Mouse (Mus musculus) liver, embryonic 14.5 days (tissue): Measurements from ENCODE around the gene Igfbp3. TPM values are rescaled to one million over a fixed set of nuclear protein-coding genes. Genes with fewer than 3 reads are reported as not detected.

Experiments
- ATAC-seq: fragments of 200-750 bp; cut with Nextera tagmentation; 2 replicates; pipeline ENCODE4 v1.8.0; 2017; ENCODE audit warnings: moderate number of reproducible peaks, mild to moderate bottlenecking, moderate library complexity; ENCODE audit not compliant: insufficient read depth
- DNase-seq, 3 experiments: peaks; one replicate each; pipeline ENCODE4 v3.0.0-alpha.2; 2012 to 2013; ENCODE audit warnings: low read depth in 3 of 3, low spot score in 3 of 3
- H3K27ac ChIP-seq: fragments of 300-500 bp; sonication (generic); 2 replicates; pipeline ENCODE4 v1.5.1; 2014; ENCODE audit warnings: moderate library complexity, mild to moderate bottlenecking, control low read depth, inconsistent platforms
- H3K27me3 ChIP-seq: fragments of 300-500 bp; sonication (generic); 2 replicates; pipeline ENCODE4 v1.6.1; 2014; ENCODE audit warnings: mild to moderate bottlenecking, low read length, moderate library complexity; ENCODE audit not compliant: control insufficient read depth, insufficient read depth
- H3K36me3 ChIP-seq: fragments of 300-500 bp; sonication (generic); replicated peaks from 2 replicates; pipeline ENCODE4 v1.6.1; 2014; ENCODE audit warnings: low read depth; ENCODE audit not compliant: control insufficient read depth, insufficient read depth
- H3K4me1 ChIP-seq, 2 experiments: fragments of 200-500 bp in 1 of 2; fragments of 300-500 bp in 1 of 2; sonication (generic) in 1 of 2; replicated peaks; 2 replicates each; pipeline ENCODE4 v1.6.1; 2012 to 2014; ENCODE audit warnings: antibody characterized with exemption in 1 of 2, inconsistent platforms in 1 of 2, low read length in 1 of 2; ENCODE audit not compliant: control insufficient read depth in 2 of 2, insufficient read depth in 2 of 2
- H3K4me2 ChIP-seq: fragments of 300-500 bp; sonication (generic); 2 replicates; pipeline ENCODE4 v1.6.1; 2014; ENCODE audit warnings: low read depth, mild to moderate bottlenecking, control low read depth, moderate library complexity
- H3K4me3 ChIP-seq, 2 experiments: fragments of 200-500 bp in 1 of 2; fragments of 300-500 bp in 1 of 2; sonication (generic) in 1 of 2; 2 replicates each; pipeline ENCODE4 v1.5.1; 2012 to 2014; ENCODE audit warnings: low read depth in 2 of 2, low read length in 2 of 2, mild to moderate bottlenecking in 2 of 2, control low read depth in 1 of 2, inconsistent platforms in 1 of 2, moderate library complexity in 1 of 2; ENCODE audit not compliant: insufficient read depth in 1 of 2
- H3K9ac ChIP-seq: fragments of 300-500 bp; sonication (generic); replicated peaks from 2 replicates; pipeline ENCODE4 v1.6.1; 2014; ENCODE audit warnings: mild to moderate bottlenecking, control low read depth, moderate library complexity
- H3K9me3 ChIP-seq: fragments of 300-500 bp; sonication (generic); 2 replicates; pipeline ENCODE4 v1.6.1; 2016; ENCODE audit warnings: low read length, mixed read lengths; ENCODE audit not compliant: control insufficient read depth
- CTCF ChIP-seq: IDR thresholded peaks from 2 replicates; pipeline ENCODE4 v1.5.1; 2016; ENCODE audit warnings: antibody characterized with exemption, low read depth, control low read depth
- EP300 ChIP-seq: IDR thresholded peaks from 2 replicates; pipeline ENCODE4 v1.6.1; 2016; ENCODE audit warnings: antibody characterized with exemption, low read depth
- WGBS: fragments of 180-500 bp; shearing (Covaris S2); extraction: QIAGEN DNeasy Blood & Tissue Kit; methylation state at CpG from one replicate; pipeline ENCODE4 v1.1.7; 2014; ENCODE audit not compliant: insufficient replicate concordance; 5-methylcytosine and 5-hydroxymethylcytosine counted together
- polyA plus RNA-seq, 2 experiments: library from polyadenylated mRNA; depleted of rRNA in 1 of 2; stranded (reverse) in 1 of 2; unstranded in 1 of 2; fragments of >200 nt; fragmentation: Nextera tagmentation in 1 of 2; extraction: Ambion mirVana in 1 of 2; gene quantifications; 2 replicates each; pipeline versions ENCODE4 v1.2.1 to v1.2.3; 2012 to 2014

Igfbp3 gene
- polyA plus RNA-seq, 2 experiments: 19.0 to 21.4 TPM

- DNase-seq: no peak
- Histone ChIP-seq H3K9ac (no peak overlapping the region), H3K27ac (no peak overlapping the region), H3K4me2 (no peak overlapping the region), H3K4me3 (no peak overlapping the region), H3K27me3 (no peaks in the 10 kb centered on the region), H3K36me3 (no peaks in the 10 kb centered on the region), H3K4me1 (peaks cover 0 to 26% of the 10 kb centered on the region in 2 experiments; a peak in 3 of 4 replicates), H3K9me3 (no peaks in the 10 kb centered on the region)
- TF ChIP-seq CTCF: no peak
- no peak for TF ChIP-seq EP300
- no peak for ATAC-seq
- WGBS: 55% methylated on average over 6 of the region's 6 CpGs
Measured at GRCm38 (mm10) chr11:7160146-7160545, 53.6 kb downstream of the Igfbp3 start.

- TF ChIP-seq CTCF (no peak), EP300 (no peak)
- H3K4me3 ChIP-seq: no peak overlapping the region
- 48% methylated on average over 6 of the region's 6 CpGs for WGBS
- no peak overlapping the region for H3K9ac ChIP-seq
- no peaks in the 10 kb centered on the region for H3K9me3 ChIP-seq
- H3K4me1 ChIP-seq: peaks cover 0 to 31% of the 10 kb centered on the region in 2 experiments; a peak in 3 of 4 replicates
- DNase-seq: no peak
- no peak overlapping the region for H3K27ac ChIP-seq
- no peaks in the 10 kb centered on the region for H3K27me3 ChIP-seq
- ATAC-seq: no peak
- no peaks in the 10 kb centered on the region for H3K36me3 ChIP-seq
- no peak overlapping the region for H3K4me2 ChIP-seq
Measured at GRCm38 (mm10) chr11:7158196-7158595, 55.5 kb downstream of the Igfbp3 start.

GRCm38 (mm10) chr11:7156427-7156826 is 57.3 kb downstream of the Igfbp3 start:
- 58% methylated on average over 4 of the region's 4 CpGs for WGBS
- Histone ChIP-seq H3K4me2 (no peak overlapping the region), H3K27ac (no peak overlapping the region), H3K9me3 (no peaks in the 10 kb centered on the region), H3K36me3 (no peaks in the 10 kb centered on the region), H3K27me3 (no peaks in the 10 kb centered on the region), H3K4me3 (no peak overlapping the region), H3K9ac (no peak overlapping the region), H3K4me1 (peaks cover 0 to 37% of the 10 kb centered on the region in 2 experiments; a peak in 3 of 4 replicates)
- no peak for TF ChIP-seq EP300
- TF ChIP-seq CTCF: no peak
- ATAC-seq (no peak), DNase-seq (no peak)

Other genes with a start within 250 kb of the Igfbp3 start
- gene Adcy1, start 150.4 kb downstream of the Igfbp3 start, polyA plus RNA-seq (2012; rRNA removed): 0.13 and 0.14 TPM in 2 replicates
- gene Adcy1, start 150.4 kb downstream of the Igfbp3 start, polyA plus RNA-seq (2014; fragmentation: Nextera tagmentation; extraction: Ambion mirVana): 0.15 and 0.24 TPM in 2 replicates
- not detected in 2 replicates for gene Gm11985, start 25.4 kb downstream of the Igfbp3 start, polyA plus RNA-seq (2012; rRNA removed)
- gene Gm11985, start 25.4 kb downstream of the Igfbp3 start, polyA plus RNA-seq (2014; fragmentation: Nextera tagmentation; extraction: Ambion mirVana): not detected in 2 replicates
- 48.0 and 51.7 TPM in 2 replicates for gene Igfbp1, start 16.1 kb downstream of the Igfbp3 start, polyA plus RNA-seq (2012; rRNA removed)
- gene Igfbp1, start 16.1 kb downstream of the Igfbp3 start, polyA plus RNA-seq (2014; fragmentation: Nextera tagmentation; extraction: Ambion mirVana): 56.3 and 62.0 TPM in 2 replicates